Mouse (Mus musculus): ENCODE data around the gene Nme3.

DNA sequence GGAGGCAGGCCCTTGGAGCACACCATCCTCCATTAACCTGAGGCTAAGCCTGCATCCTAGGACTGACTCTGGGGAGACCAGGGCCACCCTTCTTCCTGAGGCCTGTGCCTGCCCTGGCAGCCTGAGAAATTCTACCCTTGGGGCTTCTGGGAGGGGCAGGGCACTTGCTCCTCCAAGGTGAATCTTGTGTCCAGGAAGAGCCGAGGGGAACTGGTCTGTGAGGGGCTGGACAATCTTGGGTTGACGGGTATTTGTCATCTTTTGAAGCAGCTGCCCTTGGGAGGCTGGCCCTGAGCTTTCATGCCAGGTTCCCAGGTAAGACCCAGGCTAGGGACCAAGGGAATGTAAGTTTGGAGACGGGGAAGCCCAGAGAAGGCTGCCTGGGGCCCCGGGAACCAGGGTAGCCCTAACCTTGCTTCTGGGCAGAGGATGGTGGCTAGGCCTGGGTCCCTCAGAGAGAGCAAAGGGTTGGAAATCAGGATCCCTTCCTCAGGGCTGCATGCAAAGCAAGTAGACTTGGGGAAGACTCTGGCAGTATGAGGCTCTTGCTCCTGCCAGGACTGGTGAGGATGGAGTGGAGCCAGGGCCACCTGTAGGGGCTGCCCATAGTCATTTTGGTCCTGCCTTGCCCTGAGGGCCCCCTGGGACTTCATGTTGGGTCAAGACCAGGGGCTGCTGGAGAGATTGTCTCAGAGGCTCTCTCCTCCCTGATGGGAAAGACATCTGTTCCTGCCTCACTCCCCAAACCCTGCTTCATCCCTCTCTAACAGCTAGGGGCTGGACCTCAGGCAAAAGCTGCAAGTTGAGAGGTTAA is 1.9 kb downstream of the Nme3 start:
- TF ChIP-seq CTCF (conservative IDR thresholded peaks at IDR 0.05; ENCODE audit: low read length) (no peak), NANOG (IDR thresholded peaks at IDR 0.05; ENCODE audit: borderline replicate concordance, low read length) (no peak)
